Mouse (Mus musculus) ES-Bruce4 (cell line): Measurements from ENCODE around the gene Spata31d1a.

Source experiments
- CTCF ChIP-seq: IDR thresholded peaks from one replicate; pipeline ENCODE4 v1.8.1; 2011; ENCODE audit warnings: low read depth, low read length
- POLR2A ChIP-seq: IDR thresholded peaks from one replicate; pipeline ENCODE4 v1.8.1; 2011; ENCODE audit warnings: low read length; ENCODE audit not compliant: insufficient read depth

DNA sequence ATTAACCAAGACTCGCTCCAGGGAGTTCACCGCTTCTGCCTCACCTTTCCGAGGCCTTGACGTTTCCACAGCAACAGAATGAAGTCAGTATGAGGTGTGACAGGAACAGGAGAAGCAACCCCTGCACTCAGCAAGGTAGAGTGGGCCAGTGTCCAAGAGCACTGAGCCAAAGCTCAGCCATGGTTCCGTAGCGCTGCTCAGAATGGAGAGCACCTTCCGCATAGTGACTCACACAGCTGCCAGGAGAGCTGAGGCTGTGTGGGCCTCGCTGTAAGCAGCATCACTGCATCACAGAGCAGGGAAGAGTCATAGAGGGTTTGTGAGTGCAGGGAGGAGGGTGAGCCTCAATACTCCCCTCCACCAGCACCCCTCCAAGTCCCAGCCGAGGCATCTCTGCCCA, 36.6 kb upstream of the Spata31d1a start, which contains the start of gene 1700014D04Rik:
- TF ChIP-seq CTCF (no peak), POLR2A (no peak)
